ENCODE assay signal across 13 mouse cellular contexts in genomic region chr6:34637588-34638438, GRCm38 (mm10). TPM values are rescaled to one million over a fixed set of nuclear protein-coding genes. Genes with fewer than 3 reads are reported as not detected.
A peak's percentile ranks its signal among the peaks of the same experiment; 100 is the strongest.
DNase-seq lines count a peak whose midpoint lies in the region; ATAC-seq and TF ChIP-seq lines count a peak whose summit lies in the region.
"Had no signal": no experiment of that assay in that cellular context is flagged by ENCODE, and none has a peak within 500 bp of the region (broad histone marks: within the 10 kb centered on the region; RNA-seq: fewer than 3 reads in every experiment).

No protein-coding gene starts in this region.

- peak overlapping the region; percentile 46; the same call in 1 of the 2 replicates for H3K27ac ChIP-seq in forebrain, embryonic 12.5 days
- no peak overlapping the region for H3K27ac ChIP-seq in forebrain, embryonic 11.5 days (ENCODE audit: low read depth, low read length)
- peak overlapping the region; percentile 5; the same call in 1 of the 2 replicates for H3K27ac ChIP-seq in intestine, embryonic 16.5 days (ENCODE audit: low read length)
- H3K27ac ChIP-seq in intestine, postnatal 0 days (ENCODE audit: low read depth, low read length), result no peak overlapping the region
- peak overlapping the region; percentile 29; the same call in 1 of the 2 replicates for H3K27ac ChIP-seq in stomach, embryonic 14.5 days (ENCODE audit: low read length)
- no peak overlapping the region; the same call in 1 of the 2 replicates for H3K27ac ChIP-seq in stomach, postnatal 0 days (replicated peaks)
- no peak overlapping the region for H3K27ac ChIP-seq in cerebellum, adult 2 months (ENCODE audit: insufficient read depth, low read length)
- H3K27ac ChIP-seq: hindbrain, embryonic 14.5 days; midbrain, embryonic 15.5 days had no signal

- 61% methylated on average over 10 of the region's 10 CpGs for WGBS in forebrain, embryonic 12.5 days
- WGBS in forebrain, embryonic 11.5 days, result 56% methylated on average over 10 of the region's 10 CpGs
- 55% methylated on average over 10 of the region's 10 CpGs for WGBS in intestine, embryonic 16.5 days
- WGBS in intestine, postnatal 0 days, result 60% methylated on average over 10 of the region's 10 CpGs
- WGBS in stomach, embryonic 14.5 days, result 53% methylated on average over 10 of the region's 10 CpGs
- WGBS in stomach, postnatal 0 days, result 58% methylated on average over 10 of the region's 10 CpGs
- WGBS in cerebellum, adult 2 months, result 71% methylated on average over 10 of the region's 10 CpGs

- no peak overlapping the region for H3K4me2 ChIP-seq in forebrain, embryonic 12.5 days
- H3K4me2 ChIP-seq in forebrain, embryonic 11.5 days (ENCODE audit: low read depth, low read length, severe bottlenecking), result no peak overlapping the region
- H3K4me2 ChIP-seq in intestine, embryonic 16.5 days (ENCODE audit: low read depth, low read length), result no peak overlapping the region
- H3K4me2 ChIP-seq in intestine, postnatal 0 days (replicated peaks; ENCODE audit: low read depth), result no peak overlapping the region
- no peak overlapping the region for H3K4me2 ChIP-seq in stomach, embryonic 14.5 days (replicated peaks; ENCODE audit: low read depth, low read length)
- no peak overlapping the region for H3K4me2 ChIP-seq in stomach, postnatal 0 days (replicated peaks; ENCODE audit: low read depth)
- H3K4me2 ChIP-seq: hindbrain, embryonic 14.5 days; midbrain, embryonic 15.5 days had no signal

- TF ChIP-seq CTCF in intestine, postnatal 0 days (IDR thresholded peaks at IDR 0.05; ENCODE audit: low read depth), result no peak
- no peak for TF ChIP-seq CTCF in stomach, postnatal 0 days (IDR thresholded peaks at IDR 0.05; ENCODE audit: low read depth)
- TF ChIP-seq CTCF in cerebellum, adult 2 months (IDR thresholded peaks at IDR 0.05; ENCODE audit: borderline replicate concordance, insufficient read depth, low read depth, low read length), result no peak

- no peaks in the 10 kb centered on the region for H3K36me3 ChIP-seq in forebrain, embryonic 12.5 days (replicated peaks)
- no peaks in the 10 kb centered on the region for H3K36me3 ChIP-seq in forebrain, embryonic 11.5 days (ENCODE audit: control insufficient read depth, insufficient read depth, low read length)
- no peaks in the 10 kb centered on the region for H3K36me3 ChIP-seq in intestine, embryonic 16.5 days (ENCODE audit: control insufficient read depth, insufficient read depth, low read length)
- no peaks in the 10 kb centered on the region for H3K36me3 ChIP-seq in intestine, postnatal 0 days (ENCODE audit: control insufficient read depth, insufficient read depth)
- H3K36me3 ChIP-seq in stomach, embryonic 14.5 days (ENCODE audit: control insufficient read depth, insufficient read depth, low read length), result no peaks in the 10 kb centered on the region; the same call in 1 of the 2 replicates
- H3K36me3 ChIP-seq in stomach, postnatal 0 days (ENCODE audit: control insufficient read depth, insufficient read depth, low read length), result no peaks in the 10 kb centered on the region
- H3K36me3 ChIP-seq: G1E; midbrain, embryonic 15.5 days had no signal

- peaks cover 9% of the 10 kb centered on the region; the same call in 1 of the 2 replicates for H3K4me1 ChIP-seq in forebrain, embryonic 12.5 days
- no peaks in the 10 kb centered on the region for H3K4me1 ChIP-seq in forebrain, embryonic 11.5 days (replicated peaks; ENCODE audit: control insufficient read depth, insufficient read depth, low read length)
- peaks cover 17% of the 10 kb centered on the region; the same call in 1 of the 2 replicates for H3K4me1 ChIP-seq in intestine, embryonic 16.5 days (ENCODE audit: control insufficient read depth, insufficient read depth, low read length)
- H3K4me1 ChIP-seq in intestine, postnatal 0 days (replicated peaks; ENCODE audit: control insufficient read depth, insufficient read depth, low read length), result no peaks in the 10 kb centered on the region; the same call in 1 of the 2 replicates
- H3K4me1 ChIP-seq in stomach, embryonic 14.5 days (ENCODE audit: control insufficient read depth, insufficient read depth, low read length), result peaks cover 30% of the 10 kb centered on the region
- 0 out of 2 replicates have a peak, but pooled peaks cover 10% of the 10 kb centered on the region for H3K4me1 ChIP-seq in stomach, postnatal 0 days (replicated peaks; ENCODE audit: control insufficient read depth, insufficient read depth)
- no peaks in the 10 kb centered on the region for H3K4me1 ChIP-seq in cerebellum, adult 2 months (ENCODE audit: control insufficient read depth, insufficient read depth, low read length)

- TF ChIP-seq EP300 in stomach, postnatal 0 days (optimal IDR thresholded peaks at IDR 0.05), result no peak

- ATAC-seq in forebrain, embryonic 12.5 days (ENCODE audit: low FRiP score), result no peak
- no peak for ATAC-seq in forebrain, embryonic 11.5 days (replicated peaks; ENCODE audit: low FRiP score)
- no peak for ATAC-seq in intestine, embryonic 16.5 days
- ATAC-seq in intestine, postnatal 0 days, result no peak
- no peak for ATAC-seq in stomach, embryonic 14.5 days (ENCODE audit: insufficient number of reproducible peaks, insufficient read depth, low FRiP score, low read depth)
- no peak for ATAC-seq in stomach, postnatal 0 days (ENCODE audit: low FRiP score, low TSS enrichment)
- ATAC-seq: midbrain, embryonic 15.5 days had no signal

- no peak overlapping the region for H3K9ac ChIP-seq in forebrain, embryonic 12.5 days
- H3K9ac ChIP-seq in forebrain, embryonic 11.5 days (ENCODE audit: low read length), result no peak overlapping the region
- H3K9ac ChIP-seq in intestine, embryonic 16.5 days (ENCODE audit: low read depth, low read length), result no peak overlapping the region
- H3K9ac ChIP-seq in intestine, postnatal 0 days (ENCODE audit: low read depth, low read length), result no peak overlapping the region
- no peak overlapping the region for H3K9ac ChIP-seq in stomach, embryonic 14.5 days (replicated peaks; ENCODE audit: low read depth, low read length)
- H3K9ac ChIP-seq in stomach, postnatal 0 days (ENCODE audit: low read length), result no peak overlapping the region
- H3K9ac ChIP-seq: hindbrain, embryonic 14.5 days; midbrain, embryonic 15.5 days had no signal

- TF ChIP-seq POLR2A in cerebellum, adult 2 months (IDR thresholded peaks at IDR 0.05; ENCODE audit: borderline replicate concordance, insufficient read depth, low read length), result no peak

- DNase-seq in forebrain, embryonic 11.5 days (ENCODE audit: low spot score), result no peak
- DNase-seq in stomach, postnatal 0 days (ENCODE audit: low spot score), result no peak
- no peak for DNase-seq in urinary bladder, adult 2 months (ENCODE audit: low spot score)
- no peak for DNase-seq in cerebellum, adult 2 months
- DNase-seq: cerebellum, adult 9-11 months; thymus, postnatal 25 days had no signal

- H3K9me3 ChIP-seq in forebrain, embryonic 12.5 days, result no peaks in the 10 kb centered on the region
- H3K9me3 ChIP-seq in forebrain, embryonic 11.5 days (ENCODE audit: control insufficient read depth, low read length), result no peaks in the 10 kb centered on the region
- H3K9me3 ChIP-seq in intestine, embryonic 16.5 days (ENCODE audit: control insufficient read depth, low read length), result no peaks in the 10 kb centered on the region
- no peaks in the 10 kb centered on the region for H3K9me3 ChIP-seq in intestine, postnatal 0 days (ENCODE audit: control insufficient read depth)
- H3K9me3 ChIP-seq in stomach, embryonic 14.5 days (ENCODE audit: control insufficient read depth, low read depth, low read length), result no peaks in the 10 kb centered on the region
- no peaks in the 10 kb centered on the region for H3K9me3 ChIP-seq in stomach, postnatal 0 days (ENCODE audit: control insufficient read depth, low read length)
- H3K9me3 ChIP-seq: G1E; midbrain, embryonic 15.5 days had no signal

- no peaks in the 10 kb centered on the region for H3K27me3 ChIP-seq in forebrain, embryonic 12.5 days
- H3K27me3 ChIP-seq in forebrain, embryonic 11.5 days (ENCODE audit: control insufficient read depth, insufficient read depth, low read length), result no peaks in the 10 kb centered on the region
- no peaks in the 10 kb centered on the region for H3K27me3 ChIP-seq in intestine, embryonic 16.5 days (replicated peaks; ENCODE audit: control insufficient read depth, insufficient read depth, low read length)
- no peaks in the 10 kb centered on the region; the same call in 1 of the 2 replicates for H3K27me3 ChIP-seq in intestine, postnatal 0 days (replicated peaks; ENCODE audit: control insufficient read depth, insufficient read depth, low read length)
- H3K27me3 ChIP-seq in stomach, embryonic 14.5 days (ENCODE audit: control insufficient read depth, insufficient read depth, low read length), result no peaks in the 10 kb centered on the region
- H3K27me3 ChIP-seq in stomach, postnatal 0 days (ENCODE audit: control insufficient read depth, insufficient read depth, low read length), result no peaks in the 10 kb centered on the region
- no peaks in the 10 kb centered on the region for H3K27me3 ChIP-seq in cerebellum, adult 2 months (ENCODE audit: control insufficient read depth, insufficient read depth, low read length)
- H3K27me3 ChIP-seq: midbrain, embryonic 15.5 days had no signal

- H3K4me3 ChIP-seq in forebrain, embryonic 12.5 days (replicated peaks), result no peak overlapping the region
- no peak overlapping the region for H3K4me3 ChIP-seq in forebrain, embryonic 11.5 days (ENCODE audit: low read depth, low read length)
- no peak overlapping the region for H3K4me3 ChIP-seq in intestine, embryonic 16.5 days (ENCODE audit: low read length)
- H3K4me3 ChIP-seq in intestine, postnatal 0 days (ENCODE audit: low read depth, low read length), result no peak overlapping the region
- H3K4me3 ChIP-seq in stomach, embryonic 14.5 days (ENCODE audit: low read depth, low read length), result no peak overlapping the region
- H3K4me3 ChIP-seq in stomach, postnatal 0 days (ENCODE audit: low read depth, low read length), result no peak overlapping the region
- no peak overlapping the region for H3K4me3 ChIP-seq in cerebellum, adult 2 months (replicated peaks; ENCODE audit: insufficient read depth, low read depth, low read length)
- H3K4me3 ChIP-seq: midbrain, embryonic 15.5 days had no signal

RNA-seq across cellular contexts. Expression of gene Cald1, which starts 39.5 kb away (rescaled TPM):
- polyA plus RNA-seq in forebrain, embryonic 12.5 days (2016; fragmentation: Nextera tagmentation; extraction: Ambion mirVana), result 105 and 133 TPM in 2 replicates
- 132 and 139 TPM in 2 replicates for polyA plus RNA-seq in forebrain, embryonic 11.5 days (2014; fragmentation: Nextera tagmentation; extraction: Ambion mirVana)
- polyA plus RNA-seq in intestine, embryonic 16.5 days (2015; fragmentation: Nextera tagmentation; extraction: Ambion mirVana), result 283 and 336 TPM in 2 replicates
- polyA plus RNA-seq in intestine, postnatal 0 days (2015; fragmentation: Nextera tagmentation; extraction: Ambion mirVana), result 239 and 283 TPM in 2 replicates
- polyA plus RNA-seq in stomach, embryonic 14.5 days (2014; fragmentation: Nextera tagmentation; extraction: Ambion mirVana), result 366 and 368 TPM in 2 replicates
- 199 and 301 TPM in 2 replicates for polyA plus RNA-seq in stomach, postnatal 0 days (2015; fragmentation: Nextera tagmentation; extraction: Ambion mirVana)
- 895 and 1,547 TPM in 2 replicates for polyA plus RNA-seq in urinary bladder, adult 2 months (2012; rRNA removed)
- polyA plus RNA-seq in cerebellum, adult 2 months (2012; rRNA removed), result 30.7 and 33.9 TPM in 2 replicates
- polyA plus RNA-seq: G1E had no signal

Comparison
In these comparisons a context has a peak if more than half of its experiments do, and no peak if none do; other contexts are left out.
1. H3K27ac ChIP-seq: peak in forebrain, embryonic 12.5 days (single experiment), intestine, embryonic 16.5 days (single experiment) and stomach, embryonic 14.5 days (single experiment); none in forebrain, embryonic 11.5 days (single experiment), intestine, postnatal 0 days (single experiment), stomach, postnatal 0 days (single experiment) and cerebellum, adult 2 months (single experiment).